Mouse (Mus musculus) liver, embryonic 14.5 days (tissue): ENCODE data around the gene Kbtbd7. TPM values are rescaled to one million over a fixed set of nuclear protein-coding genes. Genes with fewer than 3 reads are reported as not detected.
A peak's percentile ranks its signal among the peaks of the same experiment; 100 is the strongest.

Experiments used
- ATAC-seq: fragments of 200-750 bp; cut with Nextera tagmentation; 2 replicates; pipeline ENCODE4 v1.8.0; 2017; ENCODE audit warnings: moderate number of reproducible peaks, mild to moderate bottlenecking, moderate library complexity; ENCODE audit not compliant: insufficient read depth
- DNase-seq, 3 experiments: peaks; one replicate each; pipeline ENCODE4 v3.0.0-alpha.2; 2012 to 2013; ENCODE audit warnings: low read depth in 3 of 3, low spot score in 3 of 3
- H3K27ac ChIP-seq: fragments of 300-500 bp; sonication (generic); 2 replicates; pipeline ENCODE4 v1.5.1; 2014; ENCODE audit warnings: moderate library complexity, mild to moderate bottlenecking, control low read depth, inconsistent platforms
- H3K27me3 ChIP-seq: fragments of 300-500 bp; sonication (generic); 2 replicates; pipeline ENCODE4 v1.6.1; 2014; ENCODE audit warnings: mild to moderate bottlenecking, low read length, moderate library complexity; ENCODE audit not compliant: control insufficient read depth, insufficient read depth
- H3K36me3 ChIP-seq: fragments of 300-500 bp; sonication (generic); replicated peaks from 2 replicates; pipeline ENCODE4 v1.6.1; 2014; ENCODE audit warnings: low read depth; ENCODE audit not compliant: control insufficient read depth, insufficient read depth
- H3K4me1 ChIP-seq, 2 experiments: fragments of 200-500 bp in 1 of 2; fragments of 300-500 bp in 1 of 2; sonication (generic) in 1 of 2; replicated peaks; 2 replicates each; pipeline ENCODE4 v1.6.1; 2012 to 2014; ENCODE audit warnings: antibody characterized with exemption in 1 of 2, inconsistent platforms in 1 of 2, low read length in 1 of 2; ENCODE audit not compliant: control insufficient read depth in 2 of 2, insufficient read depth in 2 of 2
- H3K4me2 ChIP-seq: fragments of 300-500 bp; sonication (generic); 2 replicates; pipeline ENCODE4 v1.6.1; 2014; ENCODE audit warnings: low read depth, mild to moderate bottlenecking, control low read depth, moderate library complexity
- H3K4me3 ChIP-seq, 2 experiments: fragments of 200-500 bp in 1 of 2; fragments of 300-500 bp in 1 of 2; sonication (generic) in 1 of 2; 2 replicates each; pipeline ENCODE4 v1.5.1; 2012 to 2014; ENCODE audit warnings: low read depth in 2 of 2, low read length in 2 of 2, mild to moderate bottlenecking in 2 of 2, control low read depth in 1 of 2, inconsistent platforms in 1 of 2, moderate library complexity in 1 of 2; ENCODE audit not compliant: insufficient read depth in 1 of 2
- H3K9ac ChIP-seq: fragments of 300-500 bp; sonication (generic); replicated peaks from 2 replicates; pipeline ENCODE4 v1.6.1; 2014; ENCODE audit warnings: mild to moderate bottlenecking, control low read depth, moderate library complexity
- H3K9me3 ChIP-seq: fragments of 300-500 bp; sonication (generic); 2 replicates; pipeline ENCODE4 v1.6.1; 2016; ENCODE audit warnings: low read length, mixed read lengths; ENCODE audit not compliant: control insufficient read depth
- CTCF ChIP-seq: IDR thresholded peaks from 2 replicates; pipeline ENCODE4 v1.5.1; 2016; ENCODE audit warnings: antibody characterized with exemption, low read depth, control low read depth
- EP300 ChIP-seq: IDR thresholded peaks from 2 replicates; pipeline ENCODE4 v1.6.1; 2016; ENCODE audit warnings: antibody characterized with exemption, low read depth
- WGBS: fragments of 180-500 bp; shearing (Covaris S2); extraction: QIAGEN DNeasy Blood & Tissue Kit; methylation state at CpG from one replicate; pipeline ENCODE4 v1.1.7; 2014; ENCODE audit not compliant: insufficient replicate concordance; 5-methylcytosine and 5-hydroxymethylcytosine counted together
- polyA plus RNA-seq, 2 experiments: library from polyadenylated mRNA; depleted of rRNA in 1 of 2; stranded (reverse) in 1 of 2; unstranded in 1 of 2; fragments of >200 nt; fragmentation: Nextera tagmentation in 1 of 2; extraction: Ambion mirVana in 1 of 2; gene quantifications; 2 replicates each; pipeline versions ENCODE4 v1.2.1 to v1.2.3; 2012 to 2014

Gene Kbtbd7
- polyA plus RNA-seq, 2 experiments: 2.2 to 3.9 TPM

DNA sequence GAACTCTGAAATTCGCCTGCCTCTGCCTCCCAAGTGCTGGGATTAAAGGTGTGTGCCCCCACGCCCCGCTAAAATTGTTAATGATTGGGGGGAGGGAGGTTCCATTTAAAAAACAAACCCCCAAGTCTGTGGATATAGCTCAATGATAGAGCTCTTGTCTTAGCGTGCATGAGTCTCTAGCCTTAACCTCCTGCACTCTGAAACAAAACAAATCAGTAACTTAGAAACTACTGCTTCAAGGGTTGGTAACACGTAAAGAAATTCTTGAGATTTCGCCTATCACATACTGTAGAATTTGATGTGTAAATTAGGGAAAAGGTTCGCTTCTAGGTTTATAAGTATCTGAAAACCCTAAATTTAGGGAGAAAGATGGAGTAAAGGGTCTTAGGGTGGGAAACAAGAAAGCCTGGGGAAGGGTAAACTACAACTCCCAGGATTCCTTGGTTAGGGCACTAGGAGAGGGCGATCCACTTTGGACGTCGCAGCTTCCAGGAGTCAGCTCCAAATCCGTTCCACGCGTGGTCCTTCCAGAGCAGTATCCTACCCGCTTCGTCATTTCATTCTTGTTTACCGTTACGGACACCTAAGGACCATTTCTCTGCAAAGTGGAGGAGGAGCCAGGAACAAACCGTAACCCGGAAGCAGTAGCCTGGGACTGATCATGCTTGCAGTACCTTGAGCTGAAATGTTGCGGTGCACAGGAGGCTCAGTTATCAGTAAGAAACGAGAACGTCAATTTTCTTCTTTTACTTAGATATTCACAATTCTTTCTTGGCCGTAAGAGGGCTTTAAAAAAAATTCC, 28.8 kb upstream of the Kbtbd7 start, which contains the start of gene Mtrf1:
Gene Mtrf1, plus strand, starts transcription at position 452 of the 802 bp plus-strand sequence.
- TF ChIP-seq CTCF (no peak), EP300 (0 out of 2 replicates have a peak, but pooled peaks have one; percentile 18)
- H3K9ac ChIP-seq: peak within 1 kb of the TSS; percentile 74
- no peaks in the 10 kb centered on the region for H3K27me3 ChIP-seq
- peak; percentile 52 to 66 (median 57) for DNase-seq
- H3K9me3 ChIP-seq: no peaks in the 10 kb centered on the region
- H3K36me3 ChIP-seq: no peaks in the 10 kb centered on the region
- peak within 1 kb of the TSS; percentile 75 for H3K4me2 ChIP-seq
- WGBS: 19% methylated on average over 23 of the region's 23 CpGs
- peak; percentile 82 for ATAC-seq
- H3K4me1 ChIP-seq: peaks cover 3 to 6% of the 10 kb centered on the region in 2 experiments; a peak in 3 of 4 replicates
- H3K4me3 ChIP-seq: peak within 1 kb of the TSS; percentile 68 to 99
- H3K27ac ChIP-seq: peak within 1 kb of the TSS; percentile 74

DNA sequence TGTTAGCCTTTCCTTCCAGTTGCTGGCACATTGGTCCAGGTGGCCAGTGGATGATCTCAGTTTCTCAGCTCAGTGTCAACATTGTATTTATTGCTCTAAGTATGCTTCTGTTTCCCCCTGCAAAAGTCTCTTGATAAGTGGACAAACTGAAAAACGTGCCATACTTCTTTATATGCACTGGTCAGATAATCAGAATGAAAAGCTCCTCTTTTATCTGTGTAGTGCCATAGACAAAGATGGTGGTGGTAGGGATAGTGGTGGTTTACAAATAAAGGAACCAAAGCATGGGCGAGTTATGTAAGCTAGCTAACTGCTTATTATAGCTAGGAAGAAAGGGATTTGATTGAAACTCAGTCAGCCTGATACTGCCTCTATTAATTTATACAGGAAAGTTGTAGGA, 18.7 kb upstream of the Kbtbd7 start:
- 0 out of 4 replicates have a peak, but pooled peaks cover 0 to 2% of the 10 kb centered on the region in 2 experiments for H3K4me1 ChIP-seq
- WGBS: 27% methylated on average over 2 of the region's 2 CpGs
- H3K27ac ChIP-seq: no peak overlapping the region
- H3K4me3 ChIP-seq: no peak overlapping the region
- H3K9ac ChIP-seq: no peak overlapping the region
- no peak for ATAC-seq
- H3K4me2 ChIP-seq: no peak overlapping the region
- H3K27me3 ChIP-seq: no peaks in the 10 kb centered on the region
- H3K9me3 ChIP-seq: no peaks in the 10 kb centered on the region
- DNase-seq: no peak
- TF ChIP-seq EP300 (0 out of 2 replicates have a peak, but pooled peaks have one; percentile 19), CTCF (no peak)
- H3K36me3 ChIP-seq: no peaks in the 10 kb centered on the region

DNA sequence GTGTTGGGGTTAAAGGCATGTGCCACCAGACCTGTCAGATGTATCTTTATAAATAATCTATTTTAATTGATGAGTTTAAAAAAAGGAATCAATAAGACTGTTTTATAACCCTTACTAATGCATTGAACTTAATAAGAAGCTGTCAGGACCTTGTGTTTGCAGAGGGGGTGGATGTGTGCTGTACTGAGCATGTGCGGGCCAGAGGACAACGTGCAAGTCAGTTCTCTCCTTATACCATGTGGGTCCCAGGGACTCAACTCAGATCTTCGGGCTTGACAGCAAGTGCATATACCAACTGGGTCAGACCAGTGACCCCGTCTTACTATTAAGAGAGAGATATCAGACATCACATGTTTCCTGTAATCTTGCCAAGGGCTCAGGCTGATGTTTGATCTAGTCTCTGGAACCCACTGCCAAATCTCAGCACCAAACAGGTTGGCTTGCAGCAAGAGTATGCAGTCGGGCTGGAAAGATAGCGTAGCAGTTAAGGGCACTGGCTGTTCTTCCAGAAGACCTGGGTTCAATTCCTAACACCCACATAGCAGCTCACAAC, 17.0 kb upstream of the Kbtbd7 start:
- H3K27me3 ChIP-seq: no peaks in the 10 kb centered on the region
- H3K9ac ChIP-seq: no peak overlapping the region
- no peaks in the 10 kb centered on the region for H3K9me3 ChIP-seq
- no peak overlapping the region for H3K4me3 ChIP-seq
- H3K36me3 ChIP-seq: no peaks in the 10 kb centered on the region
- no peak overlapping the region for H3K27ac ChIP-seq
- TF ChIP-seq EP300 (no peak), CTCF (no peak)
- 0 out of 4 replicates have a peak, but pooled peaks cover 0 to 2% of the 10 kb centered on the region in 2 experiments for H3K4me1 ChIP-seq
- 73% methylated on average over 6 of the region's 6 CpGs for WGBS
- ATAC-seq (no peak), DNase-seq (no peak)
- H3K4me2 ChIP-seq: no peak overlapping the region

DNA sequence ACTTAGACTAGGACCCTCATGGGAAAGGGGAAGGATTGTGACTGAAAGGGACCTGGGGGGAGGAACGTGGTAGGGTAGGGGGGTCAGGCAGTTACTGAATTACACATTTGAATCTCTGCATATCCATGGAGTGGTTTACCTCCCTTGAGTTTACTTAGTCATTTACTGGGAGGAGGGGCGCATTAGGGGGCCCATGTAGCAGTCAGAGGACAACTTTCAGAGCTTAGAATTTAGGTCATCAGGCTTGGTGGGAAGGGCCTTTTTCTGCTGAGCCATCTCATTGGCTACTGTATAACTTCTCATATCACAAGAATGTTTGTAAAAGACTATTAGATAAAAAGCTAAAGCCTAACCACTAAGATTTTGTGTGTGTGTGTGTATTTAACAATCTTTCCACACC, 15.6 kb upstream of the Kbtbd7 start:
- ATAC-seq (no peak), DNase-seq (no peak)
- H3K36me3 ChIP-seq: no peaks in the 10 kb centered on the region
- TF ChIP-seq CTCF (no peak), EP300 (no peak)
- H3K27ac ChIP-seq: no peak overlapping the region
- no peak overlapping the region for H3K4me2 ChIP-seq
- H3K27me3 ChIP-seq: no peaks in the 10 kb centered on the region
- H3K4me3 ChIP-seq: no peak overlapping the region
- no peak overlapping the region for H3K9ac ChIP-seq
- WGBS: 65% methylated on average over 2 of the region's 2 CpGs
- H3K9me3 ChIP-seq: no peaks in the 10 kb centered on the region
- 0 out of 4 replicates have a peak, but pooled peaks cover 0 to 2% of the 10 kb centered on the region in 2 experiments for H3K4me1 ChIP-seq

DNA sequence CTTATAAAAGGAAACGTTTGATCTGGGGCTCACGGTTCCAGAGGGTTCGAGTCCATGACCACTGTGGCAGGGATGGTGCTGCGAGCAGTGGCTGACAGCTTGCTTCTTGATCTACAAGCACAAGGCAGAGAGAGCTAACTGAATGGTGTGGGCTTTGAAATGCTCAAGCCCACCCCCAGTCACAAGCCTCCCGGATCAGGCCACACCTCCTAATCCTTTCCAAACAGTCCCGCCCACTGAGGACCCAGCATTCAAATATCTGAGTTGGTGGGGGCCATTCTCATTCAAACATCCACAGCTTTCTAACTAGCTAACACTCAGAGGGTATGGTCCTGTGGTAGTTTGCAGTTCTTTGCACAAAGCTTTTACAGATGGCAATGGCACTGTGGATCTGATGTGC, 13.2 kb upstream of the Kbtbd7 start:
- no peak overlapping the region for H3K27ac ChIP-seq
- H3K4me1 ChIP-seq: 0 out of 4 replicates have a peak, but pooled peaks cover 0 to 2% of the 10 kb centered on the region in 2 experiments
- no peaks in the 10 kb centered on the region for H3K9me3 ChIP-seq
- H3K4me2 ChIP-seq: no peak overlapping the region
- no peaks in the 10 kb centered on the region for H3K27me3 ChIP-seq
- ATAC-seq (no peak), DNase-seq (no peak)
- H3K9ac ChIP-seq: no peak overlapping the region
- no peak overlapping the region for H3K4me3 ChIP-seq
- 78% methylated on average over 6 of the region's 6 CpGs for WGBS
- H3K36me3 ChIP-seq: no peaks in the 10 kb centered on the region
- TF ChIP-seq EP300: no peak
- no peak for TF ChIP-seq CTCF
